Mouse (Mus musculus): Measurements from ENCODE around the gene Gm10401. TPM values are rescaled to one million over a fixed set of nuclear protein-coding genes. Genes with fewer than 3 reads are reported as not detected.

Gene Gm10401
- polyA plus RNA-seq, 1 experiment from 2014 or later: 53.0 TPM

- ATAC-seq (ENCODE audit: low FRiP score) (no peak), DNase-seq (ENCODE audit: low spot score) (no peak)
- Histone ChIP-seq H3K36me3 (replicated peaks; ENCODE audit: control insufficient read depth, insufficient read depth) (peaks cover 30% of the 10 kb centered on the region), H3K27ac (no peak overlapping the region), H3K4me1 (replicated peaks; ENCODE audit: control insufficient read depth, insufficient read depth, low read length) (no peaks in the 10 kb centered on the region), H3K9ac (no peak overlapping the region), H3K4me2 (replicated peaks) (no peak overlapping the region), H3K27me3 (ENCODE audit: control insufficient read depth, insufficient read depth, low read length) (no peaks in the 10 kb centered on the region), H3K4me3 (replicated peaks; ENCODE audit: low read length) (no peak overlapping the region), H3K9me3 (ENCODE audit: control insufficient read depth, low read length) (no peaks in the 10 kb centered on the region)
- WGBS: 84% methylated on average over 2 of the region's 2 CpGs
These were observed 4.1 kb upstream of the Gm10401 start for GRCm38 (mm10) chr5:115102231-115102630.

GRCm38 (mm10) chr5:115100473-115100872 lies 2.4 kb upstream of the Gm10401 start:
- Histone ChIP-seq H3K9me3 (ENCODE audit: control insufficient read depth, low read length) (no peaks in the 10 kb centered on the region), H3K27ac (no peak overlapping the region), H3K27me3 (ENCODE audit: control insufficient read depth, insufficient read depth, low read length) (no peaks in the 10 kb centered on the region), H3K9ac (no peak overlapping the region), H3K36me3 (replicated peaks; ENCODE audit: control insufficient read depth, insufficient read depth) (peaks cover 47% of the 10 kb centered on the region), H3K4me3 (replicated peaks; ENCODE audit: low read length) (no peak overlapping the region), H3K4me2 (replicated peaks) (no peak overlapping the region), H3K4me1 (replicated peaks; ENCODE audit: control insufficient read depth, insufficient read depth, low read length) (no peaks in the 10 kb centered on the region)
- 91% methylated on average over 6 of the region's 6 CpGs for WGBS
- ATAC-seq (ENCODE audit: low FRiP score) (no peak), DNase-seq (ENCODE audit: low spot score) (no peak)

GRCm38 (mm10) chr5:115099991-115100390 lies 1.9 kb upstream of the Gm10401 start:
- WGBS: 87% methylated on average over 9 of the region's 9 CpGs
- H3K4me1 ChIP-seq (replicated peaks; ENCODE audit: control insufficient read depth, insufficient read depth, low read length): no peaks in the 10 kb centered on the region
- H3K9me3 ChIP-seq (ENCODE audit: control insufficient read depth, low read length): no peaks in the 10 kb centered on the region
- no peak overlapping the region for H3K4me3 ChIP-seq (replicated peaks; ENCODE audit: low read length)
- ATAC-seq (ENCODE audit: low FRiP score) (no peak), DNase-seq (ENCODE audit: low spot score) (no peak)
- H3K4me2 ChIP-seq (replicated peaks): no peak overlapping the region
- H3K27me3 ChIP-seq (ENCODE audit: control insufficient read depth, insufficient read depth, low read length): no peaks in the 10 kb centered on the region
- H3K36me3 ChIP-seq (replicated peaks; ENCODE audit: control insufficient read depth, insufficient read depth): peaks cover 52% of the 10 kb centered on the region
- no peak overlapping the region for H3K9ac ChIP-seq
- no peak overlapping the region for H3K27ac ChIP-seq

- Histone ChIP-seq H3K27me3 (ENCODE audit: control insufficient read depth, insufficient read depth, low read length) (no peaks in the 10 kb centered on the region), H3K36me3 (replicated peaks; ENCODE audit: control insufficient read depth, insufficient read depth) (peaks cover 56% of the 10 kb centered on the region), H3K4me1 (replicated peaks; ENCODE audit: control insufficient read depth, insufficient read depth, low read length) (no peaks in the 10 kb centered on the region), H3K4me3 (replicated peaks; ENCODE audit: low read length) (no peak overlapping the region), H3K27ac (no peak overlapping the region), H3K4me2 (replicated peaks) (no peak overlapping the region), H3K9me3 (ENCODE audit: control insufficient read depth, low read length) (no peaks in the 10 kb centered on the region), H3K9ac (no peak overlapping the region)
- WGBS: 88% methylated on average over 5 of the region's 5 CpGs
- no peak for DNase-seq (ENCODE audit: low spot score)
- ATAC-seq (ENCODE audit: low FRiP score): no peak
These were observed 1.4 kb upstream of the Gm10401 start for GRCm38 (mm10) chr5:115099530-115099929.

- no peak for ATAC-seq (ENCODE audit: low FRiP score)
- Histone ChIP-seq H3K4me3 (replicated peaks; ENCODE audit: low read length) (no peak overlapping the region), H3K27ac (no peak overlapping the region), H3K4me2 (replicated peaks) (no peak overlapping the region), H3K9me3 (ENCODE audit: control insufficient read depth, low read length) (no peaks in the 10 kb centered on the region), H3K36me3 (replicated peaks; ENCODE audit: control insufficient read depth, insufficient read depth) (peaks cover 79% of the 10 kb centered on the region), H3K9ac (no peak overlapping the region), H3K4me1 (replicated peaks; ENCODE audit: control insufficient read depth, insufficient read depth, low read length) (no peaks in the 10 kb centered on the region), H3K27me3 (ENCODE audit: control insufficient read depth, insufficient read depth, low read length) (no peaks in the 10 kb centered on the region)
- 89% methylated on average over 6 of the region's 6 CpGs for WGBS
- no peak for DNase-seq (ENCODE audit: low spot score)
These were observed 6.3 kb downstream of the Gm10401 start for GRCm38 (mm10) chr5:115091776-115092175.

- Histone ChIP-seq H3K36me3 (replicated peaks; ENCODE audit: control insufficient read depth, insufficient read depth) (peaks cover 79% of the 10 kb centered on the region), H3K27ac (no peak overlapping the region), H3K9me3 (ENCODE audit: control insufficient read depth, low read length) (no peaks in the 10 kb centered on the region), H3K4me3 (replicated peaks; ENCODE audit: low read length) (no peak overlapping the region), H3K4me1 (replicated peaks; ENCODE audit: control insufficient read depth, insufficient read depth, low read length) (no peaks in the 10 kb centered on the region), H3K27me3 (ENCODE audit: control insufficient read depth, insufficient read depth, low read length) (no peaks in the 10 kb centered on the region), H3K9ac (no peak overlapping the region), H3K4me2 (replicated peaks) (no peak overlapping the region)
- WGBS: 80% methylated on average over 3 of the region's 3 CpGs
- ATAC-seq (ENCODE audit: low FRiP score): no peak
- DNase-seq (ENCODE audit: low spot score): no peak
These were observed 7.1 kb downstream of the Gm10401 start for GRCm38 (mm10) chr5:115091015-115091414.

- peaks cover 77% of the 10 kb centered on the region for H3K36me3 ChIP-seq (replicated peaks; ENCODE audit: control insufficient read depth, insufficient read depth)
These were observed 8.4 kb downstream of the Gm10401 start for GRCm38 (mm10) chr5:115089592-115090268.

GRCm38 (mm10) chr5:115085675-115086074 lies 12.4 kb downstream of the Gm10401 start:
- H3K4me2 ChIP-seq (replicated peaks): no peak overlapping the region
- ATAC-seq (ENCODE audit: low FRiP score) (no peak), DNase-seq (ENCODE audit: low spot score) (no peak)
- H3K27me3 ChIP-seq (ENCODE audit: control insufficient read depth, insufficient read depth, low read length): no peaks in the 10 kb centered on the region
- H3K4me1 ChIP-seq (replicated peaks; ENCODE audit: control insufficient read depth, insufficient read depth, low read length): no peaks in the 10 kb centered on the region
- H3K9me3 ChIP-seq (ENCODE audit: control insufficient read depth, low read length): no peaks in the 10 kb centered on the region
- no peak overlapping the region for H3K9ac ChIP-seq
- peaks cover 83% of the 10 kb centered on the region for H3K36me3 ChIP-seq (replicated peaks; ENCODE audit: control insufficient read depth, insufficient read depth)
- no peak overlapping the region for H3K4me3 ChIP-seq (replicated peaks; ENCODE audit: low read length)
- H3K27ac ChIP-seq: no peak overlapping the region
- WGBS: 95% methylated on average over 2 of the region's 2 CpGs

More at GRCm38 (mm10) chr5:115089592-115090268, 8.4 kb downstream of the Gm10401 start:
- Histone ChIP-seq H3K27ac (no peak overlapping the region), H3K4me2 (replicated peaks) (no peak overlapping the region), H3K4me1 (replicated peaks; ENCODE audit: control insufficient read depth, insufficient read depth, low read length) (no peaks in the 10 kb centered on the region), H3K27me3 (ENCODE audit: control insufficient read depth, insufficient read depth, low read length) (no peaks in the 10 kb centered on the region), H3K4me3 (replicated peaks; ENCODE audit: low read length) (no peak overlapping the region), H3K9ac (no peak overlapping the region), H3K9me3 (ENCODE audit: control insufficient read depth, low read length) (no peaks in the 10 kb centered on the region)
- ATAC-seq (ENCODE audit: low FRiP score) (no peak), DNase-seq (ENCODE audit: low spot score) (no peak)
- WGBS: 96% methylated on average over 5 of the region's 5 CpGs

GRCm38 (mm10) chr5:115083492-115083891 lies 14.6 kb downstream of the Gm10401 start:
- no peak overlapping the region for H3K4me2 ChIP-seq (replicated peaks)
- no peak overlapping the region for H3K27ac ChIP-seq
- peaks cover 61% of the 10 kb centered on the region for H3K36me3 ChIP-seq (replicated peaks; ENCODE audit: control insufficient read depth, insufficient read depth)
- H3K9ac ChIP-seq: no peak overlapping the region
- no peak for DNase-seq (ENCODE audit: low spot score)
- H3K27me3 ChIP-seq (ENCODE audit: control insufficient read depth, insufficient read depth, low read length): no peaks in the 10 kb centered on the region
- H3K4me1 ChIP-seq (replicated peaks; ENCODE audit: control insufficient read depth, insufficient read depth, low read length): no peaks in the 10 kb centered on the region
- H3K9me3 ChIP-seq (ENCODE audit: control insufficient read depth, low read length): no peaks in the 10 kb centered on the region
- 94% methylated on average over 6 of the region's 6 CpGs for WGBS
- no peak for ATAC-seq (ENCODE audit: low FRiP score)
- no peak overlapping the region for H3K4me3 ChIP-seq (replicated peaks; ENCODE audit: low read length)

GRCm38 (mm10) chr5:115081636-115082035 lies 16.5 kb downstream of the Gm10401 start:
- H3K4me2 ChIP-seq (replicated peaks): no peak overlapping the region
- H3K4me3 ChIP-seq (replicated peaks; ENCODE audit: low read length): no peak overlapping the region
- ATAC-seq (ENCODE audit: low FRiP score) (no peak), DNase-seq (ENCODE audit: low spot score) (no peak)
- H3K9ac ChIP-seq: no peak overlapping the region
- H3K36me3 ChIP-seq (replicated peaks; ENCODE audit: control insufficient read depth, insufficient read depth): peaks cover 43% of the 10 kb centered on the region
- no peaks in the 10 kb centered on the region for H3K4me1 ChIP-seq (replicated peaks; ENCODE audit: control insufficient read depth, insufficient read depth, low read length)
- 89% methylated on average over 5 of the region's 5 CpGs for WGBS
- no peaks in the 10 kb centered on the region for H3K9me3 ChIP-seq (ENCODE audit: control insufficient read depth, low read length)
- no peaks in the 10 kb centered on the region for H3K27me3 ChIP-seq (ENCODE audit: control insufficient read depth, insufficient read depth, low read length)
- no peak overlapping the region for H3K27ac ChIP-seq
